Mouse (Mus musculus) cerebellum, postnatal 25 days (tissue): ENCODE data around the gene Myh10.
A peak's percentile ranks its signal among the peaks of the same experiment; 100 is the strongest.

Experiments
- DNase-seq, 2 experiments: peaks; one replicate each; pipeline ENCODE4 v3.0.0; 2021; ENCODE audit warnings: mixed read lengths in 2 of 2

Myh10 gene

DNA sequence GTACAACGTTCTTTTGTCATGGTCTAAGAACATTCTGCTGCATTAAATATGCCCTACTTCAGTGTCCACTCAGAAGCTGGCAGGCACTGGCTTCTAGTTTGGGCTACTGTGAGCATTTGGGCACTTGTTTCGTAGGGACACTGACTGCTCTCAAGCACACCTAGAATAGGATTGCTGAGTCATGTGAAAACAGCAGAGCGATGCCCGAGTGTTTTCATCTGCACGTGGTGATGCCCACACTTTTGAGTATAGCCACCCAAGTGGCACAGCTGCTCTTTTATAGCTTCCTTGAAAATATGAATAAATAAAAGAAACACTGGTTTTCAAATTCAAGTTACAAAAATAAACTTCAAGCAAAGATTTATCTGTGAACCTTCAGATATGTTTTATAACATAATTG lies 56.8 kb downstream of the Myh10 start:
- no peak for DNase-seq

DNA sequence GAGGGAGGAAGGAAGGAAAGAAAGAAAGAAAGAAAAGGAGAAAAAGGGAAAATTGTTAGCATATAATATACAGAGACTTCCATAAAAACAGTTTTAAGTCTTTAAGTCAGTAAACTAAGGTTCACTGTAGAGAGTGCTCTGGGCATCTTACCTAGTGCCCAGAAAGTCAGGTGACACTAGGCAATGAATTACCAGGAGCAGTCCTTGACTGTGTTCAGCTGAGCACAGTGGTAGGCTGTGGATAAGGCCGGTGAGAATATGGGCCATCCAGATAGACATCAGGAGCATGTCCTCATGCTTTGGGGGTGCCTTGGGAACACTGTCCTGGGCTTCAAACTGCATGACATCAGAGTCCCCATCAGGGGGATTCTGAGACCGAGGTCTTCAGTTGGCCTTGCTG lies 58.8 kb downstream of the Myh10 start:
- no peak for DNase-seq

DNA sequence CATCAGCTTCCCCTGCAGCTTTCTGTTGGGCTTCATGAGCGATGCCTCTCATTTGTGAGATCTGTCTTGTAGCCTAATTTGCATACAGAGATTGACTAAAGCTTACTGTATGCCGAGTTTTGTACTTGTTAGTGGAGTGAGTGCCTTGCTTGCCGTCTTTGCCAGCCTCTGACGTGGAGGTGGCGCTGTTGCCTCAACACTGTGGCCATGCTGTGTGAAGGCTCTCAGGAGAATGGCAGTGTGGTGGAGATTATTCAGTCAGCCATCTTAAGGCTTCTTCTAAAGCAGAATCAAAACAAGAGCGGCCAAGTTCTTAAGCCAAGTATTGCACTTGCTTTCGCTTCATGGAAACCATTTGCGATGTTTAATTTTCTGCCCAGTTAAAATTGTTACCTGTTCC lies 59.6 kb downstream of the Myh10 start:
- DNase-seq, result peak in 1 of 2 experiments; percentile 74

DNA sequence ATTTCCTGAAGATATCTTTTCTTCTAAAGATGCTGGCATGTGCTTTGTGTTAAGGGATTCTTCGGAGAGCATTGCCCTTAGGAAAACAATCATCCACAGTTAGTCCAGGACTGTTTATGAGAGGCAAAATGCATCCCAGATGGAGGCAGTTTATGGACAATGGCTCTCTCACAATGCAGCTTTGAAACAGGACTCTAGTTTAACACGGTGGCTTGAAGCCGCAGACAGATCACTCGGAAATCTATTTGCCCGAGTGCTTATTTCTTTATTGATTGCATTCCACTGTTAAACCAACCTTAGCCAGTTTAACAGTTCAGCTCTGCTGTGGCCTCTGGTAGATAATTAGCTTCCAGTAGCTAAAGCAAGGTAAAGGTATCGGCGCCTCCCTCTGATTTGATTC lies 62.9 kb downstream of the Myh10 start:
- no peak for DNase-seq

DNA sequence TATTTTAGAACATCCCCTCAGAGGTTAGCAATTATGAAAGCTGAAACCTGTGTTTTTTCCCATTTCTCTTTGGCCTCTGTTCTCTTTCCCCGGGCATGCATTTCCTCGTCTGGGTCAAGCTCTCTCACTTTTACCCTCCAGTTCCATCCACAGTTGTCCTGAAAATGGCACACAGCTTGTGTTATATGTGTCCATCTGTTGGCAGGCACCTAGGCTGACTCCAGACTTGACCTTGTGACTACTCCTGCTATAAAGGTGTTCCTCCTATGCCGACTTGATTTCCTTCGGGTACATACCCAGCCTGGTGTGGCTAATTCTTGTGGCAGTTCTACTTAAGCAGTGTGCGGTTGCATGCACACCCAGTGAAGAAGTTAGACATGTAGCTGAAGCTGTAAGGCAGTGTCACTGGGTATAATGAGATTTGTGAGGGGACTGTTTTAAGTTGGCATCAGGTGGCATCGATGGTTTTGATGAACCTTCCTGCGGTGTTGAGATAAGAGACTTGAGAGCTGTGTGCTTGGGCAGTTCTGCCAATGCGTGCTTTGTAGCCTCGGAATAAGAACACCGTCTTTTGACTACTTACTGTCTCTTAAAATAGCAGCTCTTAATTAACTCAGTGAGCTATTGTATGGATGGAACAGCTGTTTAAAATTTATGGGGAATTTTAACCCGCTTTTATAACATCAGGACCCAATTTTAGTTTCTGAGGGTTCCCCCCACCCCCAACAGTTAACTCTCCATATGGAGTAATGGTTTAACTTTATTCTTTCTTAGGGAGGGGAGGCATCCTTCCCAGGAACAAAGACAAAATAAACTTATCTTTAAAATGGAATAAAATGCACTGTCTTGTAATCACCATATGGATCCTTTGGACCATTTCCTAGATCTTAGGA lies 65.3 kb downstream of the Myh10 start:
- DNase-seq, result peak; percentile 51 to 58

DNA sequence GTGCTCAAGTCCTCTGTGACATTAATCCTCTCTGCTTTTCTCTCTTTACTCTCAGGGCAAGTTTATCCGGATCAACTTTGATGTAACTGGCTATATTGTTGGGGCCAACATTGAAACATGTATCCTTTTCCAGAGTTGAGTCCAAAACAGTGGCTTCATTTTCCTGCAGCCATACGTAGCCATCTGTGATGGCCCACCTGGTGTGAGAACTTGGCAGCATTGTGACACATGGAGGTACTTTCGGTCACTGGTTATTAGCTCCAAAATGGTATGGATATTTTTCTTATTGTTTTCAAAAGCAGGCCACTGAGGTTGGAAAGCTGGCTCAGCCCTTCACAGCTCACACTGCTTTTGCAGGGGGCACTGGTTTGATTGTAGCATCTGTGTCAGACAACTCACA lies 68.3 kb downstream of the Myh10 start:
- DNase-seq, result peak; percentile 86 to 88

DNA sequence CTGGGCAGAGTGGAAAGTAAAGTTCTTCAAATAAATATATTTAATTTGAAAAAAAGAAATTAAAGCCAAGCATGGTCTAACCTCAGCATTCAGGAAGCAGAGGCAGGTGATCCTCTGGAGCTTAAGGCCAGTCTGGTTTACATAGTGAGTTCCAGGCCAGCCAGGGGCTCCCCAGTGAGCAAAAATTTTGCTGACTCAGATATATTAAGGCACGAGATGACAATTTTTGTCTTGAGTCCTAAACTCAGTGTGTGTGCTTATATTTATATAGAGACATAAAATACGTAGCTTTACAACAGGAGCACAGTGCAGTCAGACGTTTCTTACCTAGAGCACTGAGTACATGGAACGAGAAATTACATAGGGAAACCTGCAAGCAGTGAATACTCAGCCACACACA lies 69.8 kb downstream of the Myh10 start:
- no peak for DNase-seq

DNA sequence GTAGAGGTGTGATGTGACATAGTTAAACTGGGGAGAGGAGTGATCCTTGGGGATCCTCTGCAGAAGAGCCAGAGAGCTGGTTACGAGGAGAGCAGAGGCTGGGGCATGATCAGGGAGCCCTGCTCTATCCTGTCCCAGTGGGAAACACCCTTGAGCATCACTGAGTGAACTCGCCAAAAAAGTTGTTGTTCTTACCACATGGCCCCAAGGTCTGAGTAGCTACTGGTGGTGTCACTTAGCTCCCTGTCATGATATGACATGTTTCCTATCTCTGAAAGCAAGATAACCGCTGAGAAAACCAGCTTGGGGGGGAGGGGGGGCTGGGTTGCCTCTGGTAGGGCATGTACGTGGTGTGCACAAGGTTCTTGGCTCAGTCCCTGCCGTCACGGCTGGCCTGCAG lies 70.3 kb downstream of the Myh10 start:
- DNase-seq, result no peak

DNA sequence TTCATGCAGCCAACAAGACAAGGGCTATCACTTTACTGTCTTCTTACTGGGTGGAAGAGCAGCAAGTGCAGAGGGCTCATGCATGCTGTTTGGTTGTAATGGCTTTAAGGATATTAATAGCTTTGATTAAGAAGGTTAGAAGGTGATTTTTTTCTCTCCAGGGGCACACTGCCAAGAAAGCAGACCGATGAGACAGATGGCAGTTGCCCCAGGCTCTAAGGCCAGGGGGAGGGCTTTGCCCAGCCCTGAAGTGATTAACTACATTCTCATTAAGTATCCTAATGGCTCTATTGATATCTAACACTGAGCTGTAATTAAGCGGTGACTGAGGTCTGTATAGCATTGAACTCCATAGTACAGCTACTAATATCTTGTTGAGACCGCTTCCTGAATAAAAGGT lies 73.3 kb downstream of the Myh10 start:
- peak; percentile 85 to 90 for DNase-seq

DNA sequence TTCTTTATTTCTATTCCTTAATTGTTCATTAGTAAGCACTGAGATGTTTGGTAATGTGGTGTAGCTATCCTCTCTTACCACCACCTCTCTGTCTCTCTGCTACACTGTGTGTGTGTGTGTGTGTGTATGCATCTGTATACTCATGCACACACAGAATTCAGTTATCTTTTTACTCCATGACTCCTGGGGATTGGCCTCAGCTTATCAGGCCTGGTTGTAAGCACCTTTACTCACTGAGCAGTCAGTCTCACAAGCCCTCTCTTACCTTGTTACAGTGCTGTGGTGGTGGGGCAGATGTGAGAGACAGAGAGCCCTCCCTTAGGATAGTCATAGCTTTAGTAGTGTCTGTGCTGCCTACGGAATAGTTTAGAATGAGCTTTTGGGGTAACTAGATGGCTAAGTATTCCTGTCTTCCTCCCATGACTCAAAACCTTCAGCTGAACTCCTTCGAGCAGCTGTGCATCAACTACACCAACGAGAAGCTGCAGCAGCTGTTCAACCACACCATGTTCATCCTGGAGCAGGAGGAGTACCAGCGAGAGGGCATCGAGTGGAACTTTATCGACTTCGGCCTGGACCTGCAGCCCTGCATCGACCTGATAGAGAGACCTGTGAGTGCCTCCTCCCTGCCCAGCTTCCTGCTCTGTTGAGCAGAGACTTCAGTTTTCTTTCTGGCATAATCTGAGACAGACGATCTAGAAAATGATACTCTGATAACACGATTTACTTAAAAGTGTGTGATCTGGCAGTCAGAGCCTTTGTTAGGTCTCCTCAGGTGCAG lies 76.6 kb downstream of the Myh10 start:
- no peak for DNase-seq

DNA sequence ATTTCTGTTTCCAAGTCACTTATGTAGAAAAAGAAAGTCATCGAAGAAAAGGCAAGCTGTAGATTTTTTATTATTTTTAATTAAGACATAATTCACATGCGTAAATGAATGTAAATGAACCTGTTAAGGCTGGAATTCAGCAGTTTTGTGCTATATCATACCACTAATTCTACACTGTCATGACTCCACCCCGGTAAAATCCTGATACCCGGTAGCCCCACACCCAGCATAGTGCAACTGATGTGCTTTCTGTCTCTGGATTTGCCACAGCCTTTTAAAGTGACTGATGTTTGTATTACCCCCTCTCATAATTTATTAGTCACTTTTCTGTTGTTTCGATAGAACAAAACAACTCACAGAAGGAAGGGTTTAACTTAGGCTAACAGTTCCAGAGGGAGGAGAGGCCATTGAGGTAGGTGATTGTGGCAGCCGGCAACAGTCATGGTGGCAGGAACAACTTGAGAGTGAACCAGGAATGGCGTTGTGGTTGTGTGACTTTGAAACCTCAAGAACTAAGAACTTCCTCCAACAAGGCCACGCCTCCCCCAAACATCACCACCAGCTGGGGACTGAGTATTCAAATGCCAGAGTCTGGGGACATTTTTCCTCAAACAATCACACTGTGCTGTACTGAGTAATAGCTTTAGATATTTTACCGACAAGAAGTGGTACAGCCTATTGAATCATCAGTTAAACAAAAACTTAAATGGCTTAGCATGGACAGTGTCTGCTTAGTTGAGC lies 78.6 kb downstream of the Myh10 start:
- DNase-seq, result no peak

DNA sequence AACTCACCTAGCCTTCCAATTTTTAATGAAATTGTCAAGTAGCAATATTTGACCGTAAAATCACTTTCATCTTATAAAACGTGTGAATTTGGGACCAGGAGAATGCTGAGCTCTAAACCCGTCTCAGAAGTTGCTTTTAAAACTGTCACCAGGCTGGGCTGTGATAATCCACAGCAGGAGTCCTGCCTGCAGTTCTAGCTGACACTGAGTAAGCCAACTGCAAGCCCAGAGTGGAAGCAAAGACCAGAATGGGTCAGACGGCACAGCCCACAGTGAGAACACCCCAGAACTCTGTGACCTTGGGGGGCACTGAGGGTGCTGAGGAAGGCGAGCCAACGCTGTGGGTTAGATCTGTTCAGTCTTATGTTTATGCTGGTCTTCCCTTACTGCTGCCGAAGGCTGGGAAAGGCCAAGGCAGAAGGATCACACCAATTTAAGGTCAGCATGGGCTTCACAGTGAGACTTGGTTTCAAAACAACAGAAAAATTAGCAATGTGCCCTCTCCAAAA lies 84.8 kb downstream of the Myh10 start:
- peak in 1 of 2 experiments; percentile 58 for DNase-seq

DNA sequence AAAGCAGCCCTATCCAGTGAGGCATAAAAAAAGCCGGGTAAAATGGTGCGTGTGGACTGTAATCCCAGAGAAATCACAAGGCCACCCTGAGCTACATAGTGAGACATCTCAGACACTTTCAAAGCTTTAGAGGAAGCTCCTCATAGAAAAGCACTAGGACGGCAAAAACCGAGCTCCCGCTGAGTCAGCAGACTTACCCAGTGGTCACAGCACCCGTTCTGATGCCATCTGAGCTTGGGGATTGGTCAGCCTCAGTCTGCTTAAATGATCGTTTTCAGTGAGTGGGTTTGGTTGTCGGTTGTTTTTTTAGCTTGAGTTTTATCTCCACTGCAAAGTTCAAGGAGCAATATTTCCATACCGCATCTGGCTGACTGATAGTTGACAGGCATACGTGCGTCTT lies 86.6 kb downstream of the Myh10 start:
- no peak for DNase-seq

DNA sequence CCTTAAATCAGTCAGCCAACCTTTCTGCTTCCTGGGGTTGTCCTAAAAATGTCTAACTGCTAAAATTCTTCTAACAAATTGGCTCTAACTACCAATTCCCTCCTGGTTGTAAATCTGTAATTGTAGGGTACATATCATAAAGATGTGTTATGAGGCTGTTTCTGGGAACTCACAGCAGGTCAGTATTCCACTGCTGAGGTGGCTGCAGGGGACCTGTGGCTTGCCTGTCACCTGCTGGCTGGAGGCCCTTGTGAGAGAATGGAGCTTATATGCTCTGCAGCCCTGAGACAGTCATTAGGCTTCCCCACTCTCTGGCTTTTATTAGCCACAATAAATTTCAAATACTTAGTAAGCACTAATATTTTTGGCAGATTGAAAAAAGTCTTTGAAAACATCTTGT lies 87.5 kb downstream of the Myh10 start:
- peak in 1 of 2 experiments; percentile 54 for DNase-seq

DNA sequence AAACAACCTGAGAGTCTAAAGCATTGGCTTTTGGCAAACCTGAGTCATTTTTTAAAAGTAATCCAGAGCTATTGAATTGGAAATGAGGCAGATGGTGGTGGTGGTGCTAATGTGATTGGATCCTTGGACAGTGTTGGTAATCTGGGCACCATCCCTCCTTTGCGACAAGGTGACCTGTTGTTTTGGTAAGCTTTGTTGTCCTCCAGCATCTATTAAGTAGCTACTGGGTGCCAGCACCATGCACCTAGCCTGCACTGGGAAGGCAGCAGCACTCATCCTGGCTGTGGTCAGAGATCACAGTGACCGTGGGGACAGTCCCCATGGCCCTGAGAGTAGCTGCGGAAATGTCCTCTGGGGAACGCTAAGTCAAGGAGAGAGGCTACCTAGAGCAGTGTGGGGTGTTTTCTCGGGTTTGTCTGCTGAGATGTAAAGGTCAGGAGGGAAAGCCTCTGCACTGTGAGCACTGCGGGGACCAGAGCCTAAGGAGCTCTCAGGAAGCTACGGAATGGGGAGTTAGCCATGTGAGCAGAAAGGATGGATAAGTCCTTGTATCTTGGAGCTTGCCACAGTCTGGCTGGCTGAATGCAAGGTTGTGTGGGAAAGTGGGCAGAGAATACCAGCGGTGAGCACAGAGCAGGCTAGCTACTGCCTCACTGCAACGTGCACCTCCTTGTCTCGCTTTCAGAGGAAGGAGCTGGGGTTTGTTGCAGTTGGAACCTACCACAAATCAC lies 88.5 kb downstream of the Myh10 start:
- DNase-seq, result peak; percentile 40 to 46

DNA sequence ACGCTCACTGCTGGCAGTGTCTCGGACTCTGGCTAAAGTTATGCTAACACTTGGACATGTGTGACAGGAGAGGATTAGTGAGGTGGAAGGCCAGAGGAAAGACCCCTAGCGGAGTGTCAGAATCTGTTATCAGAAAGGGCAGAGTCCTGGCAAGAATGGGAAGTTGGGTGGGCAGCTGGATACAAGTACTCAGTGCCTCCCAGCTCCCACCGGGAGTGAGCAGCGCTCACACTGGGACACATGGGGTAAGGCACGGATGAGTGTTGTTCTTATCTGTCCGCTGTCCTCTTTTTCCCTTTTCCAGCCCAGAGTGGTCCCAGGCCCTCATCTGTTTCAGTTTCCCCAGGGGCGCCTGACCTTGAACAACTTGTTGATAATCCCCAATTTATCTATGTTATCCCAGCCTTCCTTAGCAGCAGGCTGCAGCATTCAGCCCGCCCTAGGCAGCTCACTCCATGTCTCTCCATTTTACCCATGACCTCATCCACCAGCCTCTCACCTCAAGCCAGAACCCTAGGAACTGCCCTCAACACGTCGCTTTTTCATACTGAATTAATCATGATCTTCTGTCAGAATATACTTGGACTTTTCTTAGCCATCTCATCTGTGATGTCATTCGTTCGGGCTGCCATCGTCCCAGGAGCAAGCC lies 89.2 kb downstream of the Myh10 start:
- no peak for DNase-seq

DNA sequence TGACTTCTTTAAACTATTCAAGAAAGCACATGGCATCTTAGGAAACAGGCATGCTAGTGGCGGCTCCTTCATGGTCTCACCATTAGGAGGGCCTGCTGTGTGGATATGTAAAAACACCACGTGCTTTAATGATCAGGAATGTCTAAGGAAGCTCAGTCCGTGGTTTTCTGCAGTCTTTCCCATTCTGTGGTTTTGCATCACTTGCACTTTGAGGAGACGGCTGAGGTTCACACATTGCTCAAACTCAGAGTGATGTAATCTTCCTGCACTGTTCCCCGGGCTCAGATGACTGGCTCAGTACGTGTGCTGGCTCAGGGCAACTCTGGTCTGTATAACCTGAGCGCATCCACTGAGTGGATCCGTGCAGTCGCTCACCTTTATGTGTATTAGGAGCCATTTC lies 91.0 kb downstream of the Myh10 start:
- DNase-seq, result no peak

DNA sequence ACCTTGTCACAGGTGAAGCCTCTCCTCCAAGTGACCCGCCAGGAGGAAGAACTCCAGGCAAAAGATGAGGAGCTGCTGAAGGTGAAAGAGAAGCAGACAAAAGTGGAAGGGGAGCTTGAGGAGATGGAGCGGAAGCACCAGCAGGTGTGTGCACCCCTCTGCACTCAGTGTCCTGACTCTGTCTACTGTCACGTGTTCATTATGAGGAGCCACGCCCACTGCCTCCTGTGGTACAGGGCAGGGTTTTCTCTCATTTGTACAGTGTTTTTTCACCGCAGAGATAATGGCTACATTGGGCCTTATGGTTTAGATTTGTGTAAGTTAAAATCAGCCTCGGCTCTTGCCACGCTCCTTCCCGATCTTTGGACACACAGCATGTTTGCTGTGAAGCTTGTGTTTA lies 94.5 kb downstream of the Myh10 start:
- no peak for DNase-seq

DNA sequence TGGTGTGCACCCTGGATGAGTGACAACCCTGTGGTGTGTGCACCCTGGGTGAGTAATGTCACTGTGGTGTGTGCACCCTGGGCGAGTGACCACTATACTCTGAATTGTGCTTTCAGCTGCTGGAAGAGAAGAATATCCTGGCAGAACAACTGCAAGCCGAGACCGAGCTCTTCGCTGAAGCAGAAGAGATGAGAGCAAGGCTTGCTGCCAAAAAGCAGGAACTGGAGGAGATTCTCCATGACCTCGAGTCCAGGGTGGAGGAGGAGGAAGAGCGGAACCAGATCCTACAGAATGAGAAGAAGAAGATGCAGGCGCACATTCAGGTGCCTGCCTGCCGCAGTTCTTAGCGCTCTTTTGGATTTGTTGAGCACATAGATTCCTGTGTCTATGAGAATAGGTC lies 95.9 kb downstream of the Myh10 start:
- DNase-seq, result peak; percentile 60 to 71

DNA sequence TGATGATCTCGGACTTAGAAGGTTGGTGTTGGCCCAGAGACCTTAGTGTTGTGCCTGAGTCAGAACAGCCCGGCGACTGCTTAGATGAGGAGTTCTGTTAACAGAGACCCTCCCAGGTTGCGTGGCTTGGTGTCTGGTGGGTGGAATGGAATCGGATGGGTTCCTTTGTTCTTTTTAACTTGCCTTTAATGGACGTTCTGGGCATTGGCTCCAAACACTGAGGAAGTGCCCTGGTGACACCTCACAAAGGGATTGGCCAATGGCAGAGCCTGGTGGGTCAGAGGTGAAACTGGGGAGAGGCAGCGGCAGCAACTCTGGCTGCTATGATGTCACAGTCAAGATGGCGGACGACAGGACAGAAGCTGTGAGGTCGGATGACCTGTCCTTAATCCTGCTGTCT lies 99.4 kb downstream of the Myh10 start:
- no peak for DNase-seq

DNA sequence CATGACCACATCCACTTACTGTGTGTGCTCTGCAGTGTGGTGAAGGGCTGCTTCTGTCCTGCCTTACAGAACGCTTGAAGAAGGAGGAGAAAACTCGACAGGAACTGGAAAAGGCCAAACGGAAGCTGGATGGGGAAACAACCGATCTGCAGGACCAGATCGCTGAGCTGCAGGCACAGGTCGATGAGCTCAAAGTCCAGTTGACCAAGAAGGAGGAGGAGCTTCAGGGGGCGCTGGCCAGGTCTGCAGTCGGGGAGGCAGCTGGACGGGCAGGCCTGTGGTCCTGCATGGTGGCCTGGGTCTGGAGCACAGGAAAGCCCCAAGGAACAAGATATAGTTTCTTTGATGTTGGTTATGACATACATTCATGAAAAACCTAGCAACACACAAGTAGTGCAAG lies 100.4 kb downstream of the Myh10 start:
- DNase-seq, result no peak

DNA sequence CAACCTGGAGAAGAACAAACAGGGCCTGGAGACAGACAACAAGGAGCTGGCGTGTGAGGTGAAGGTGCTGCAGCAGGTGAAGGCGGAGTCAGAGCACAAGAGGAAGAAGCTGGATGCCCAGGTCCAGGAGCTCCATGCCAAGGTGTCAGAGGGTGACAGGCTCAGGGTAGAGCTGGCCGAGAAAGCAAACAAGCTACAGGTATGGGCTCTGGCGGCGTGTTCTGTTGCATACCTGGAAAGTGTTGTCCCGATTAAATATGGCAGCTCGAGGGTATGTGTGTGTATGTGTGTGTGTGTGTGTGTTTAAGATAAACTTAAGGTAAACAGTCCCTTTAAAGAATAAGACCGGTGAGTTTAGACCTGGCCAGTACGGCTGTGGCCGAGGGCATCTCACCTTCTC lies 106.9 kb downstream of the Myh10 start:
- DNase-seq, result no peak
